Mouse (Mus musculus) G1E (cell line): ENCODE results near the gene Slc26a11.
A peak's percentile ranks its signal among the peaks of the same experiment; 100 is the strongest.

ENCODE experiments used
- CTCF ChIP-seq: IDR thresholded peaks from 2 replicates; pipeline ENCODE4 v1.5.1; 2012; ENCODE audit warnings: low read depth, low read length, inconsistent platforms, mixed read lengths
- GATA1 ChIP-seq: IDR thresholded peaks from 2 replicates; pipeline ENCODE4 v1.6.1; 2012; ENCODE audit warnings: borderline replicate concordance, low read length, inconsistent platforms, mixed read lengths
- GATA2 ChIP-seq: IDR thresholded peaks from 2 replicates; pipeline ENCODE4 v1.6.1; 2012; ENCODE audit warnings: low read depth, low read length, inconsistent platforms, borderline replicate concordance
- POLR2AphosphoS5 ChIP-seq: IDR thresholded peaks from 2 replicates; pipeline ENCODE4 v1.6.1; 2012; ENCODE audit warnings: low read depth, low read length, inconsistent platforms; ENCODE audit not compliant: insufficient replicate concordance
- TAL1 ChIP-seq: conservative IDR thresholded peaks from 2 replicates; pipeline ENCODE4 v1.6.1; 2012; ENCODE audit warnings: low read depth, low read length, inconsistent platforms, mixed read lengths

GRCm38 (mm10) chr11:119404627-119405026, 49.3 kb downstream of the Slc26a11 start:
- TF ChIP-seq CTCF (peak; percentile 72), GATA2 (no peak), GATA1 (no peak), TAL1 (no peak), POLR2AphosphoS5 (no peak)
